Mouse (Mus musculus): ENCODE measurements around the gene Lypd6b.

DNA sequence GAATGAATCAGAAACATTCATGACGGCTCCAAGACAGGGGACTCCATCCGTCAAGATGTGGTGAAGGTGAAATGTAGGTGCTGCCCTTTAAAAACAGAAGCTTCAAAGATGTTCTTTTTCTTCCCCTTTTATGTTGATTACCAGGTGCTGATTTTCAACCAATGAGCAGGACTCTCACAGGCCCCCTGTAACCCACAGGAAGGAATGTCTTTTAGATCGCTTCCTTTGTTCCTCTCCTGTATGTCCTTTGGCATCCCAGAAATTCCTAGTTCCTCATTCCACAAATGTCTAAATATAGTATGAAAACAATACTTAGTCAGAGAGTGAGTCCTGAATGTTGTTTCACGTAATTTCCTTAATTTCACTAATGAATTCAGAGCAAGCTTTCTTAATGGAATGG, 164.2 kb downstream of the Lypd6b start:
- no peak for TF ChIP-seq CTCF (IDR thresholded peaks at IDR 0.05; ENCODE audit: control insufficient read depth, insufficient read depth, insufficient replicate concordance, low read depth, low read length)
- no peak for TF ChIP-seq POLR2A (IDR thresholded peaks at IDR 0.05; ENCODE audit: control insufficient read depth, low read depth, low read length)

Data from testis, adult 2 months (tissue).